Mouse (Mus musculus): ENCODE data around the gene Nr1i2. TPM values are rescaled to one million over a fixed set of nuclear protein-coding genes. Genes with fewer than 3 reads are reported as not detected.

Nr1i2 gene
- polyA plus RNA-seq, 1 experiment from 2014 or later: not detected

- WGBS: 85% methylated on average over 7 of the region's 7 CpGs
- Histone ChIP-seq H3K4me2 (ENCODE audit: low read depth, low read length, severe bottlenecking) (no peak overlapping the region), H3K9me3 (ENCODE audit: control insufficient read depth, low read length) (no peaks in the 10 kb centered on the region), H3K36me3 (ENCODE audit: control insufficient read depth, insufficient read depth, low read length) (no peaks in the 10 kb centered on the region), H3K4me1 (replicated peaks; ENCODE audit: control insufficient read depth, insufficient read depth, low read length) (no peaks in the 10 kb centered on the region), H3K27me3 (ENCODE audit: control insufficient read depth, insufficient read depth, low read length) (no peaks in the 10 kb centered on the region), H3K9ac (ENCODE audit: low read length) (no peak overlapping the region), H3K4me3 (ENCODE audit: low read depth, low read length) (no peak overlapping the region), H3K27ac (ENCODE audit: low read depth, low read length) (no peak overlapping the region)
- DNase-seq (ENCODE audit: low spot score) (no peak), ATAC-seq (replicated peaks; ENCODE audit: low FRiP score) (no peak)
These were observed 13.7 kb downstream of the Nr1i2 start for GRCm38 (mm10) chr16:38280951-38281350.

- DNase-seq (ENCODE audit: low spot score) (peak; percentile 21), ATAC-seq (replicated peaks; ENCODE audit: low FRiP score) (no peak)
- Histone ChIP-seq H3K4me1 (replicated peaks; ENCODE audit: control insufficient read depth, insufficient read depth, low read length) (no peaks in the 10 kb centered on the region), H3K27ac (ENCODE audit: low read depth, low read length) (no peak overlapping the region), H3K9ac (ENCODE audit: low read length) (no peak overlapping the region), H3K4me2 (ENCODE audit: low read depth, low read length, severe bottlenecking) (no peak overlapping the region), H3K4me3 (ENCODE audit: low read depth, low read length) (no peak overlapping the region), H3K9me3 (ENCODE audit: control insufficient read depth, low read length) (no peaks in the 10 kb centered on the region), H3K27me3 (ENCODE audit: control insufficient read depth, insufficient read depth, low read length) (no peaks in the 10 kb centered on the region), H3K36me3 (ENCODE audit: control insufficient read depth, insufficient read depth, low read length) (no peaks in the 10 kb centered on the region)
- 93% methylated on average over 5 of the region's 5 CpGs for WGBS
These were observed 14.8 kb downstream of the Nr1i2 start for GRCm38 (mm10) chr16:38279794-38280193.

DNA sequence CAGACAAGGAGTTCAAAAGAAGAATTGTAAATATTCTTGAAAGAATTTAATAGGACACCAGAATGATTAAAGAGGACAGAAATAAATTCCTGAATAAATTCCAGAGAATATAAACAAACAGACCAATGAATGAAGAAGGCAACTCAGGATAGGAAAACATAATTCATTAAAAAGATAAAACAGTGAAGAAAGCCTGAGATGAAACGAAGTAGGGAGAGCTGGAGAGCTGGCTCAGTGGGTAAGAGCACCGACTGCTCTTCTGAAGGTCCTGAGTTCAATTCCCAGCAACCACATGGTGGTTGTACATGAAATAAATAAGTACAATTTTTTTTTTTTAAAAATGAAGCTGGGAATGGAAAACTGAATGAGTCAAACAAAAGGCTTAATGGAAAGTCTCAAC is 19.9 kb downstream of the Nr1i2 start:
- no peak for DNase-seq (ENCODE audit: low spot score)
- H3K9me3 ChIP-seq (ENCODE audit: control insufficient read depth, low read length): no peaks in the 10 kb centered on the region
- H3K4me1 ChIP-seq (replicated peaks; ENCODE audit: control insufficient read depth, insufficient read depth, low read length): no peaks in the 10 kb centered on the region
- H3K4me2 ChIP-seq (ENCODE audit: low read depth, low read length, severe bottlenecking): no peak overlapping the region
- no peak for ATAC-seq (replicated peaks; ENCODE audit: low FRiP score)
- WGBS: 84% methylated on average over 2 of the region's 2 CpGs
- H3K4me3 ChIP-seq (ENCODE audit: low read depth, low read length): no peak overlapping the region
- H3K27me3 ChIP-seq (ENCODE audit: control insufficient read depth, insufficient read depth, low read length): no peaks in the 10 kb centered on the region
- no peaks in the 10 kb centered on the region for H3K36me3 ChIP-seq (ENCODE audit: control insufficient read depth, insufficient read depth, low read length)
- no peak overlapping the region for H3K9ac ChIP-seq (ENCODE audit: low read length)
- no peak overlapping the region for H3K27ac ChIP-seq (ENCODE audit: low read depth, low read length)

DNA sequence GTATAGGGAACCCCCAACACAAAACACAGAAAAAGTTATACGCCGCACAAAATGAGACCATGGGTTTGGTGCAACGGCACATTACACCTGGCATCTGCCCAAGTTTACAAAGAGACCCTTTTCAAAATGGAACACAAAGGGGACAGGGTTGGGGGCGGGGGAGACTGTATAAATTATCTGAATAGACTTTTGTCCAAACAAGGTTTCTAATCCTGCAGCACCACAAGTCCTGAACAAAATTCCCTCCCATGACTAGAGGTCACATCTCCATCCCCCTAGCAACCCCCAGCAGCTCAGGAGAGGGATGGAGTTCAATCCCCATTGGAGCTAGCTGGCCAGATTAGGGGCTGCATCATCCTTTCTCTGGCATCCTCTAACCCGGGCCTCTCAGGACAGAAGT is 22.1 kb downstream of the Nr1i2 start:
- no peak overlapping the region for H3K9ac ChIP-seq (ENCODE audit: low read length)
- H3K4me2 ChIP-seq (ENCODE audit: low read depth, low read length, severe bottlenecking): no peak overlapping the region
- no peak for DNase-seq (ENCODE audit: low spot score)
- H3K27me3 ChIP-seq (ENCODE audit: control insufficient read depth, insufficient read depth, low read length): no peaks in the 10 kb centered on the region
- H3K4me1 ChIP-seq (replicated peaks; ENCODE audit: control insufficient read depth, insufficient read depth, low read length): no peaks in the 10 kb centered on the region
- 50% methylated on average over 5 of the region's 5 CpGs for WGBS
- no peaks in the 10 kb centered on the region for H3K9me3 ChIP-seq (ENCODE audit: control insufficient read depth, low read length)
- no peak overlapping the region for H3K4me3 ChIP-seq (ENCODE audit: low read depth, low read length)
- ATAC-seq (replicated peaks; ENCODE audit: low FRiP score): 0 out of 2 replicates have a peak, but pooled peaks have one; percentile 39
- no peak overlapping the region for H3K27ac ChIP-seq (ENCODE audit: low read depth, low read length)
- no peaks in the 10 kb centered on the region for H3K36me3 ChIP-seq (ENCODE audit: control insufficient read depth, insufficient read depth, low read length)

- Histone ChIP-seq H3K36me3 (ENCODE audit: control insufficient read depth, insufficient read depth, low read length) (no peaks in the 10 kb centered on the region), H3K27ac (ENCODE audit: low read depth, low read length) (no peak overlapping the region), H3K9ac (ENCODE audit: low read length) (no peak overlapping the region), H3K4me3 (ENCODE audit: low read depth, low read length) (no peak overlapping the region), H3K4me1 (replicated peaks; ENCODE audit: control insufficient read depth, insufficient read depth, low read length) (no peaks in the 10 kb centered on the region), H3K27me3 (ENCODE audit: control insufficient read depth, insufficient read depth, low read length) (no peaks in the 10 kb centered on the region), H3K4me2 (ENCODE audit: low read depth, low read length, severe bottlenecking) (no peak overlapping the region), H3K9me3 (ENCODE audit: control insufficient read depth, low read length) (no peaks in the 10 kb centered on the region)
- no peak for DNase-seq (ENCODE audit: low spot score)
- 75% methylated on average over 3 of the region's 3 CpGs for WGBS
- no peak for ATAC-seq (replicated peaks; ENCODE audit: low FRiP score)
These were observed 23.0 kb downstream of the Nr1i2 start for GRCm38 (mm10) chr16:38271601-38272000.

- Histone ChIP-seq H3K4me2 (ENCODE audit: low read depth, low read length, severe bottlenecking) (no peak overlapping the region), H3K9me3 (ENCODE audit: control insufficient read depth, low read length) (no peaks in the 10 kb centered on the region), H3K4me1 (replicated peaks; ENCODE audit: control insufficient read depth, insufficient read depth, low read length) (no peaks in the 10 kb centered on the region), H3K27ac (ENCODE audit: low read depth, low read length) (no peak overlapping the region), H3K36me3 (ENCODE audit: control insufficient read depth, insufficient read depth, low read length) (no peaks in the 10 kb centered on the region), H3K4me3 (ENCODE audit: low read depth, low read length) (no peak overlapping the region), H3K27me3 (ENCODE audit: control insufficient read depth, insufficient read depth, low read length) (no peaks in the 10 kb centered on the region), H3K9ac (ENCODE audit: low read length) (no peak overlapping the region)
- ATAC-seq (replicated peaks; ENCODE audit: low FRiP score): no peak
- 92% methylated on average over 9 of the region's 9 CpGs for WGBS
- DNase-seq (ENCODE audit: low spot score): no peak
These were observed 38.7 kb downstream of the Nr1i2 start for GRCm38 (mm10) chr16:38255927-38256326.

GRCm38 (mm10) chr16:38255107-38255506 is 39.5 kb downstream of the Nr1i2 start:
- Histone ChIP-seq H3K4me3 (ENCODE audit: low read depth, low read length) (no peak overlapping the region), H3K4me1 (replicated peaks; ENCODE audit: control insufficient read depth, insufficient read depth, low read length) (no peaks in the 10 kb centered on the region), H3K36me3 (ENCODE audit: control insufficient read depth, insufficient read depth, low read length) (no peaks in the 10 kb centered on the region), H3K9ac (ENCODE audit: low read length) (no peak overlapping the region), H3K4me2 (ENCODE audit: low read depth, low read length, severe bottlenecking) (no peak overlapping the region), H3K27ac (ENCODE audit: low read depth, low read length) (no peak overlapping the region), H3K9me3 (ENCODE audit: control insufficient read depth, low read length) (no peaks in the 10 kb centered on the region), H3K27me3 (ENCODE audit: control insufficient read depth, insufficient read depth, low read length) (no peaks in the 10 kb centered on the region)
- WGBS: 80% methylated on average over 4 of the region's 4 CpGs
- ATAC-seq (replicated peaks; ENCODE audit: low FRiP score) (no peak), DNase-seq (ENCODE audit: low spot score) (no peak)

DNA sequence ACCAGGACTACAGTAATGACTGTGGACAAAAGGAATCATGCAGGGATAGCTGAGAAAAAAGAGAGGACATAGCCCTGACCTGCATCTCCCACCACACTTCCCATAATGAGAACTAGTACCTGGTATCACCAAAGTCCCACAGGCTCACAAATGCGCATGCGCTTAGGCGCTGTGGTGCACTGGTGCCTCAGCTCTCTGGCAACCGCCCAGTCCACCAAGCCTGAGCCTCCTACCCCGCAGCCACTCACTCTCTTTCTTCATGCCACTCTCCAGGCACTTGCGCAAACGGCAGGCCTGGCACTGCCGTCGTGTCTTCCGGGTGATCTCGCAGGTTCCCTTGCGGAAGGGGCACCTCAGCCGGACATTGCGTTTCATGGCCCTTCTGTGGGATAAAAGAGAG is 40.6 kb downstream of the Nr1i2 start:
- WGBS: 83% methylated on average over 14 of the region's 14 CpGs
- Histone ChIP-seq H3K4me3 (ENCODE audit: low read depth, low read length) (no peak overlapping the region), H3K27ac (ENCODE audit: low read depth, low read length) (no peak overlapping the region), H3K9me3 (ENCODE audit: control insufficient read depth, low read length) (no peaks in the 10 kb centered on the region), H3K4me2 (ENCODE audit: low read depth, low read length, severe bottlenecking) (no peak overlapping the region), H3K27me3 (ENCODE audit: control insufficient read depth, insufficient read depth, low read length) (no peaks in the 10 kb centered on the region), H3K4me1 (replicated peaks; ENCODE audit: control insufficient read depth, insufficient read depth, low read length) (no peaks in the 10 kb centered on the region), H3K9ac (ENCODE audit: low read length) (no peak overlapping the region), H3K36me3 (ENCODE audit: control insufficient read depth, insufficient read depth, low read length) (no peaks in the 10 kb centered on the region)
- ATAC-seq (replicated peaks; ENCODE audit: low FRiP score) (no peak), DNase-seq (ENCODE audit: low spot score) (no peak)

DNA sequence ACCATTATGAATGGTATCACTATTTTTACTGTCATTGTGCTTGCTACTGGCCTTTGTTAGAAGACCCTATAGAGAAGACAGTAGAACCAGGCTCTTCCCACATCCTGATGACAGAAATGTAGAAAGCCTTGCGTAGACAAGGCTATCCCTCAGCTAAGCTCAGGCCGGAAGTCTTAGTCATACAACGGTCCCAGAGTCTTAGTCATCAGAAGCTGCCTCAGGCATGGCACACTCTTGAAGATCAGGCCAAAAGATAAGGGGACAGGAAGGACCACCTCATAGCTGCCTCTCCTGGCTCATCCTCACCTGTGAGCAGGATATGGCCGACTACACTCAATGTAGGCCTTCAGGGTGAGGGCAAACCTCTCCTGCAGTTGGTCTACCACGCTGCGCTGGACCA is 44.2 kb downstream of the Nr1i2 start:
- DNase-seq (ENCODE audit: low spot score) (no peak), ATAC-seq (replicated peaks; ENCODE audit: low FRiP score) (no peak)
- Histone ChIP-seq H3K9ac (ENCODE audit: low read length) (no peak overlapping the region), H3K4me2 (ENCODE audit: low read depth, low read length, severe bottlenecking) (no peak overlapping the region), H3K4me3 (ENCODE audit: low read depth, low read length) (no peak overlapping the region), H3K9me3 (ENCODE audit: control insufficient read depth, low read length) (no peaks in the 10 kb centered on the region), H3K36me3 (ENCODE audit: control insufficient read depth, insufficient read depth, low read length) (no peaks in the 10 kb centered on the region), H3K27ac (ENCODE audit: low read depth, low read length) (no peak overlapping the region), H3K27me3 (ENCODE audit: control insufficient read depth, insufficient read depth, low read length) (no peaks in the 10 kb centered on the region), H3K4me1 (replicated peaks; ENCODE audit: control insufficient read depth, insufficient read depth, low read length) (no peaks in the 10 kb centered on the region)
- WGBS: 88% methylated on average over 6 of the region's 6 CpGs
